Mouse (Mus musculus) myocyte (in vitro differentiated cells): ENCODE data around the gene 4933407L21Rik. TPM values are rescaled to one million over a fixed set of nuclear protein-coding genes. Genes with fewer than 3 reads are reported as not detected.

Source experiments
- H3K27me3 ChIP-seq: one replicate; pipeline ENCODE4 v1.6.1; 2011; ENCODE audit not compliant: control insufficient read depth, insufficient read depth, insufficient read length
- H3K36me3 ChIP-seq: one replicate; pipeline ENCODE4 v1.6.1; 2011; ENCODE audit not compliant: control insufficient read depth, insufficient read depth
- H3K4me2 ChIP-seq: one replicate; pipeline ENCODE4 v1.6.1; 2011; ENCODE audit warnings: low read depth, control low read depth
- H3K4me3 ChIP-seq: one replicate; pipeline ENCODE4 v1.5.1; 2011; ENCODE audit warnings: mild to moderate bottlenecking, control low read depth, moderate library complexity
- H3K79me2 ChIP-seq: one replicate; pipeline ENCODE4 v1.6.1; 2011; ENCODE audit not compliant: control insufficient read depth, insufficient read depth
- H3ac ChIP-seq: one replicate; pipeline ENCODE4 v1.6.1; 2011; ENCODE audit not compliant: control insufficient read depth, insufficient read length
- CEBPB ChIP-seq: IDR thresholded peaks from 2 replicates; pipeline ENCODE4 v1.6.1; 2011; ENCODE audit warnings: mild to moderate bottlenecking, moderate library complexity; ENCODE audit not compliant: poor library complexity, insufficient read depth, severe bottlenecking
- E2F4 ChIP-seq: IDR thresholded peaks from one replicate; pipeline ENCODE4 v1.6.1; 2011; ENCODE audit warnings: mild to moderate bottlenecking, control low read depth, moderate library complexity; ENCODE audit not compliant: insufficient read depth
- MAX ChIP-seq: IDR thresholded peaks from one replicate; pipeline ENCODE4 v1.6.1; 2011; ENCODE audit warnings: low read depth, mild to moderate bottlenecking, control low read depth
- MYOD1 ChIP-seq, 3 experiments: IDR thresholded peaks; one replicate each; pipeline ENCODE4 v1.6.1; 2011; ENCODE audit warnings: control low read depth in 2 of 3, low read depth in 2 of 3, mild to moderate bottlenecking in 2 of 3, moderate library complexity in 1 of 3; ENCODE audit not compliant: insufficient read length in 2 of 3, control insufficient read depth in 1 of 3
- MYOG ChIP-seq, 3 experiments: IDR thresholded peaks; one replicate each; pipeline ENCODE4 v1.6.1; 2011; ENCODE audit warnings: control low read depth in 2 of 3, low read depth in 2 of 3, mild to moderate bottlenecking in 2 of 3; ENCODE audit not compliant: insufficient read length in 2 of 3, control insufficient read depth in 1 of 3, insufficient read depth in 1 of 3
- POLR2A ChIP-seq: IDR thresholded peaks from one replicate; pipeline ENCODE4 v1.6.1; 2011; ENCODE audit warnings: low read depth, mild to moderate bottlenecking, control low read depth, moderate library complexity; ENCODE audit not compliant: insufficient read length
- POLR2AphosphoS2 ChIP-seq: IDR thresholded peaks from one replicate; pipeline ENCODE4 v1.6.1; 2011; ENCODE audit warnings: low read depth, control low read depth; ENCODE audit not compliant: insufficient read length
- REST ChIP-seq: IDR thresholded peaks from one replicate; pipeline ENCODE4 v1.6.1; 2011; ENCODE audit warnings: mild to moderate bottlenecking, control low read depth, moderate library complexity; ENCODE audit not compliant: insufficient read depth, insufficient read length
- SRF ChIP-seq: IDR thresholded peaks from one replicate; pipeline ENCODE4 v1.6.1; 2011; ENCODE audit warnings: low read depth; ENCODE audit not compliant: control insufficient read depth, insufficient read length
- TCF12 ChIP-seq: IDR thresholded peaks from one replicate; pipeline ENCODE4 v1.6.1; 2011; ENCODE audit warnings: mild to moderate bottlenecking, control low read depth; ENCODE audit not compliant: poor library complexity, insufficient read depth, severe bottlenecking
- TCF3 ChIP-seq: IDR thresholded peaks from one replicate; pipeline ENCODE4 v1.6.1; 2011; ENCODE audit warnings: low read depth, control low read depth; ENCODE audit not compliant: insufficient read length
- USF1 ChIP-seq: IDR thresholded peaks from one replicate; pipeline ENCODE4 v1.6.1; 2011; ENCODE audit warnings: low read depth, mild to moderate bottlenecking, control low read depth, moderate library complexity
- polyA plus RNA-seq: library from polyadenylated mRNA; unstranded; fragments of >200 nt; fragmentation: generic; extraction: Trizol; gene quantifications from one replicate; pipeline ENCODE4 v1.2.1, GENCODE M21; 2012; ENCODE audit warnings: missing spikeins

4933407L21Rik gene
- polyA plus RNA-seq, 1 experiment, result not detected

DNA sequence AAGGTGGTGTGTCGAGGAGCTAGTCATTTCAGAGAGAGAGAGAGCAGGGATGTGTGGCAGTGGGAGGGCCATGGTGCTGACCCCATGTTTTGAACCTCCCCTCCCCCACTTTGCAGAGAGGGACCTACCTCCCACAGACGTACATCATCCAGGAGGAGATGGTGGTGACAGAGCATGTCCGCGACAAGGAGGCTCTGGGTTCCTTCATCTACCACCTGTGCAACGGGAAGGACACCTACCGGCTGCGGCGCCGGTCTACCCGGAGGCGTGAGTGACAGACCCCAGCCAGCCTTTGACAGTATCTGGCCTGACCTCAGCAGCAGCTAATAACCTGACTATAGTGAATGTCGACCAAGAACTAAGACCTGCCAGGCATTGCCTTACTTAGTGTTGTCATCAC is 21.4 kb upstream of the 4933407L21Rik start:
- no peak overlapping the region for H3K4me3 ChIP-seq
- no peak overlapping the region for H3ac ChIP-seq
- no peaks in the 10 kb centered on the region for H3K27me3 ChIP-seq
- peaks cover 3% of the 10 kb centered on the region for H3K36me3 ChIP-seq
- H3K79me2 ChIP-seq, result no peaks in the 10 kb centered on the region
- H3K4me2 ChIP-seq, result no peak overlapping the region
- TF ChIP-seq CEBPB (no peak), MAX (no peak), REST (no peak), MYOD1 (IDR thresholded peaks at IDR 0.05; ENCODE audit: control insufficient read depth in 1 of 3, insufficient read length in 2 of 3, low read depth in 2 of 3) (no peak), POLR2A (no peak)

DNA sequence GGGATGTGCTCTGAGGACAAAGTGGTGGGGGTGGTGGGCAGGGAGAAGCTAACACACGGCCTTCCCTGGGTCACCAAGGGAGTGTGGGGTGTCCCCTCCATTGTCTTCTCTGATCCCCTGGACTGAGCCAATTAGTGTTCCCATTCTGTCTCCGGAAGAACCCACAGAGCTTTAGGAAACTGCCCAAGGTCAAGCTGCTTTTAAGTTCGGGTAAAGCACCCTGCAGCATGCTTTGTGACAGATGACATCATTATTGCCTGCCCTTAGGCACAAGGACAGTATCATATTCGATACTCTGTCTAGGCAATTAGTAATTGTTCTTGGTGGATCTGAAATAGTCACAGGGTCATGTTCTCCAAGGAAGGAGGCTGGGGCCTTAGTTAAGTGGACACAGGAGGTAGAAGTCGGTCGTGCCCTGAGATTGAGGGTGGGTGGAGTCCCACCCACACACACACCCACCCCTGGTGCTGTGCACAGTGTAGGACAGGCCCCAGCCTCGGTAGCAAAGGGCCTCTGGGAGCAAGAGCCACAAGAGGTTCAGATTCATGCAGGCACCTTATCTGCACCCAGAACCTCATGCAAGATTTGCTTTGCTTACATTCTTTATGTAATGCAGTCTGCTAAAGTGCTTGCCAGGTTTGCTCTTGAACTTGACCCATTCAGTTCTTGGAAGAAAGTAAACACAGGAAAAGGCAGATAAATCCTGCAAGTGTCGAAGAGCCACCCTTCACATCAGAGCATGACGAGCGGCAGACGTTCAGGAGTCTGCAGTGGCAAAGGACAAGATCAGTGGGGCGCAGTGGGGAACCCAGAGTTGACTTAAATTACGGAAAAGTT is 19.3 kb upstream of the 4933407L21Rik start:
- no peak for TF ChIP-seq MYOD1 (IDR thresholded peaks at IDR 0.05; ENCODE audit: control insufficient read depth in 1 of 3, insufficient read length in 2 of 3, low read depth in 2 of 3)
- no peak for TF ChIP-seq MAX
- TF ChIP-seq E2F4, result no peak
- TF ChIP-seq TCF3, result no peak
- no peak for TF ChIP-seq REST
- TF ChIP-seq SRF, result no peak
- no peak for TF ChIP-seq POLR2AphosphoS2
- no peak for TF ChIP-seq USF1
- no peak for TF ChIP-seq TCF12
- TF ChIP-seq CEBPB, result no peak
- TF ChIP-seq MYOG (IDR thresholded peaks at IDR 0.05; ENCODE audit: control insufficient read depth in 1 of 3, insufficient read depth in 1 of 3, insufficient read length in 2 of 3, low read depth in 2 of 3), result no peak
- no peak for TF ChIP-seq POLR2A
- Histone ChIP-seq H3K36me3 (peaks cover 3% of the 10 kb centered on the region), H3K27me3 (no peaks in the 10 kb centered on the region), H3ac (no peak overlapping the region), H3K79me2 (no peaks in the 10 kb centered on the region), H3K4me2 (no peak overlapping the region), H3K4me3 (no peak overlapping the region)

DNA sequence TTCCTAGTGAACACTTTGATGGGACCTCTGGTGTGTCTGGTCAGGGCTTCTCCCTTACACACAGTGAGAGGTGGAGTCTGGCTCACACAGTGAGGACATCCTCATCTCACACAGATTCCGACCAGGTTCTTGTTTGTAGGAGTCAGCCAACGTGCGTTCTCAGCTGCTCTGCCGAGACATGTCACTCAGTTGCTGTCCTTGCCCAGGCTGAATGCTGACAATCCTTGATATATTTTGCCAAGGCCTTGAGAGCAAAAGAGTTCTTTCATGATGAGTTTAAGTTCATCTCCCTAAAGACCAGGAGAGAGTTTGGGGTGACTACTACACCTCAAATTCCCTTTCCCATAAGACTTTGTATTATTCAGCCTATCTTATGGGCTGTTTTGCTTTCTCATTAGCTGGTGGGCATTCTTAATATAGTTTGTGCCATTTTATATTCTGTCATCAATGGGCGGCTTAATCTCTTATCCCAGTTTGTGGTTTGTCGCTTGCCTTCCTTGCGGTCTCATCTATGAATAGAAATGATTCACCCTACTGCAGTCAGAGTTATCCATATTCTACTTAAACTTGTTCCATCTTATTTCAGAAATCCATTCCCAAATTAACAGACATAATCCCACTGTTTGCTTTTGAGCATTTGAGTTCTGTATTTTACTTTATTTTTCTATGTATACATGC is 15.1 kb upstream of the 4933407L21Rik start:
- H3K4me3 ChIP-seq, result no peak overlapping the region
- H3K36me3 ChIP-seq, result no peaks in the 10 kb centered on the region
- no peaks in the 10 kb centered on the region for H3K79me2 ChIP-seq
- H3K4me2 ChIP-seq, result peak overlapping the region; percentile 24
- H3ac ChIP-seq, result no peak overlapping the region
- TF ChIP-seq MYOD1 (IDR thresholded peaks at IDR 0.05; ENCODE audit: control insufficient read depth in 1 of 3, insufficient read length in 2 of 3, low read depth in 2 of 3) (peak in 2 of 3 experiments; percentile 40 to 54), POLR2A (no peak)
- peaks cover 4% of the 10 kb centered on the region for H3K27me3 ChIP-seq

DNA sequence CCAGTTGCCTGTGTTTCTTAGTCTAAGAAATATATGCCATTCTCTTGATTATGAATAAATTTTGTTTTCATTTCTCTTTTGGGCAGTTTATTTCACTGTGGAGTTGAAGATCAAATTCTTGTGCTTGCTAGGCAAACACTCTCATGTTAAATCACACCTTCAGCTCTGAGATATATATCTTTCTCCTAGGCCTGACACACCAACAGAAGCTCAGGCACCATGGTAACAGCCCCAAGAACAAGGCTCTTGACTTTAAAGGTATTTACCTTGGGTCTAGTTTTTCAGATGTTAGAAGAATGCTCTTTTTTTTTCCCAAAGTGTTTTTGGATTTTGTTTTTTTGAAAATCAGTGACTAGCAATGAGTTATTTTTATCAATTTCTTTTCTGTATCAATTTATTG is 12.4 kb upstream of the 4933407L21Rik start:
- Histone ChIP-seq H3K79me2 (no peaks in the 10 kb centered on the region), H3ac (no peak overlapping the region), H3K36me3 (no peaks in the 10 kb centered on the region), H3K27me3 (peaks cover 11% of the 10 kb centered on the region), H3K4me3 (no peak overlapping the region), H3K4me2 (no peak overlapping the region)
- no peak for TF ChIP-seq E2F4
- TF ChIP-seq CEBPB, result no peak
- TF ChIP-seq TCF12, result no peak
- no peak for TF ChIP-seq MYOG (IDR thresholded peaks at IDR 0.05; ENCODE audit: control insufficient read depth in 1 of 3, insufficient read depth in 1 of 3, insufficient read length in 2 of 3, low read depth in 2 of 3)
- no peak for TF ChIP-seq MAX
- TF ChIP-seq REST, result no peak
- no peak for TF ChIP-seq MYOD1 (IDR thresholded peaks at IDR 0.05; ENCODE audit: control insufficient read depth in 1 of 3, insufficient read length in 2 of 3, low read depth in 2 of 3)
- no peak for TF ChIP-seq POLR2A
- TF ChIP-seq POLR2AphosphoS2, result no peak
- TF ChIP-seq TCF3, result no peak
- TF ChIP-seq USF1, result no peak
- no peak for TF ChIP-seq SRF
